In the genomic region with DNA sequence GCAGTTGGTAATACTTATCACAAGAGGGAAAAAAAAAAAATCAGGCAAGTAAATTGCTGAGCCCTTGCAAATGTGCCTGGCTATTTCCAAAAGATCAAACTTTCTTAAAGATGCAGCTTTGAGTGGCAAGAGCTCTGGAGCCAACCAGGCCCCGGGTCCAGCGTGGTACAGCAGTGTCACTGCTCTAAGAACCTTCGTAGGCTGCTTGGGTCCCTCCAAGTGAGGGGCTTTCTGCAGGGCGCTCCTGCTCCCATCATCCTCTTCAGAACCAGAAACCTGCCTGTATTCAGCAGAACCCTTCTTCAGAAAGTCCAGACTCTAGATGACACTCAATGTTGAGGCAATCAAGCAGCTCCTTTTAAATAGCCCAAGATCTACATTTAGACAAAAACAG, we compare ENCODE assay signal across 8 mouse cellular contexts. TPM values are rescaled to one million over a fixed set of nuclear protein-coding genes. Genes with fewer than 3 reads are reported as not detected.
DNase-seq lines count a peak whose midpoint lies in the region; ATAC-seq and TF ChIP-seq lines count a peak whose summit lies in the region.
"Had no signal": no experiment of that assay in that cellular context is flagged by ENCODE, and none has a peak within 500 bp of the region (broad histone marks: within the 10 kb centered on the region; RNA-seq: fewer than 3 reads in every experiment).

No protein-coding gene starts in this region.

- no peak for TF ChIP-seq CTCF in forebrain, postnatal 0 days (IDR thresholded peaks at IDR 0.05; ENCODE audit: low read depth)
- TF ChIP-seq CTCF in stomach, postnatal 0 days (IDR thresholded peaks at IDR 0.05; ENCODE audit: low read depth): no peak

- no peak overlapping the region for H3K9ac ChIP-seq in lung, embryonic 16.5 days (ENCODE audit: low read length)
- peak overlapping the region; percentile 47; the same call in 1 of the 2 replicates for H3K9ac ChIP-seq in forebrain, postnatal 0 days
- H3K9ac ChIP-seq in liver, embryonic 13.5 days: no peak overlapping the region
- H3K9ac ChIP-seq in stomach, postnatal 0 days (ENCODE audit: low read length): no peak overlapping the region

- no peak overlapping the region for H3K27ac ChIP-seq in lung, embryonic 16.5 days (ENCODE audit: low read length)
- no peak overlapping the region for H3K27ac ChIP-seq in forebrain, postnatal 0 days (ENCODE audit: low read depth, low read length)
- H3K27ac ChIP-seq in liver, embryonic 13.5 days: no peak overlapping the region
- no peak overlapping the region for H3K27ac ChIP-seq in stomach, postnatal 0 days (replicated peaks)

- 0 out of 2 replicates have a peak, but pooled peaks cover 4% of the 10 kb centered on the region for H3K4me1 ChIP-seq in lung, embryonic 16.5 days (replicated peaks; ENCODE audit: control insufficient read depth, insufficient read depth, low read length)
- 0 out of 2 replicates have a peak, but pooled peaks cover 5% of the 10 kb centered on the region for H3K4me1 ChIP-seq in forebrain, postnatal 0 days (ENCODE audit: insufficient read depth)
- peaks cover 22% of the 10 kb centered on the region for H3K4me1 ChIP-seq in liver, embryonic 13.5 days (replicated peaks)
- 0 out of 2 replicates have a peak, but pooled peaks cover 2% of the 10 kb centered on the region for H3K4me1 ChIP-seq in stomach, postnatal 0 days (replicated peaks; ENCODE audit: control insufficient read depth, insufficient read depth)

- no peaks in the 10 kb centered on the region for H3K36me3 ChIP-seq in lung, embryonic 16.5 days (ENCODE audit: control insufficient read depth, insufficient read depth, low read length)
- H3K36me3 ChIP-seq in forebrain, postnatal 0 days (ENCODE audit: insufficient read depth): no peaks in the 10 kb centered on the region
- H3K36me3 ChIP-seq in liver, embryonic 13.5 days: no peaks in the 10 kb centered on the region
- no peaks in the 10 kb centered on the region for H3K36me3 ChIP-seq in stomach, postnatal 0 days (ENCODE audit: control insufficient read depth, insufficient read depth, low read length)

- DNase-seq in lung, postnatal 36 days: no peak
- no peak for DNase-seq in forebrain, postnatal 0 days
- DNase-seq in liver, embryonic 13.5 days: no peak
- DNase-seq in stomach, postnatal 0 days (ENCODE audit: low spot score): no peak
- no peak for DNase-seq in right cerebral cortex, postnatal 14 days
- DNase-seq in adrenal gland, postnatal 36 days: no peak
- DNase-seq: cerebellum, adult 11 months had no signal

- H3K27me3 ChIP-seq in lung, embryonic 16.5 days (ENCODE audit: control insufficient read depth, insufficient read depth, low read depth, low read length): peaks cover 45% of the 10 kb centered on the region
- peaks cover 21% of the 10 kb centered on the region for H3K27me3 ChIP-seq in forebrain, postnatal 0 days (ENCODE audit: insufficient read depth, low read length)
- peaks cover 78% of the 10 kb centered on the region for H3K27me3 ChIP-seq in liver, embryonic 13.5 days
- H3K27me3 ChIP-seq in stomach, postnatal 0 days (ENCODE audit: control insufficient read depth, insufficient read depth, low read length): no peaks in the 10 kb centered on the region; the same call in 1 of the 2 replicates

- no peak for ATAC-seq in lung, embryonic 16.5 days (ENCODE audit: low read depth)
- ATAC-seq in forebrain, postnatal 0 days: 0 out of 2 replicates have a peak, but pooled peaks have one; percentile 14
- ATAC-seq in liver, embryonic 13.5 days (ENCODE audit: low read depth): no peak
- no peak for ATAC-seq in stomach, postnatal 0 days (ENCODE audit: low FRiP score, low TSS enrichment)

- 26% methylated on average over 4 of the region's 4 CpGs for WGBS in lung, embryonic 16.5 days
- WGBS in forebrain, postnatal 0 days: 17% methylated on average over 4 of the region's 4 CpGs
- WGBS in liver, embryonic 13.5 days (ENCODE audit: insufficient replicate concordance): 23% methylated on average over 4 of the region's 4 CpGs
- 32% methylated on average over 4 of the region's 4 CpGs for WGBS in stomach, postnatal 0 days

- TF ChIP-seq EP300 in stomach, postnatal 0 days (optimal IDR thresholded peaks at IDR 0.05): no peak

- H3K4me2 ChIP-seq in lung, embryonic 16.5 days (ENCODE audit: low read depth, low read length): peak overlapping the region; percentile 85
- H3K4me2 ChIP-seq in forebrain, postnatal 0 days (ENCODE audit: low read depth): peak overlapping the region; percentile 98
- peak overlapping the region; percentile 53; the same call in 1 of the 2 replicates for H3K4me2 ChIP-seq in liver, embryonic 13.5 days
- peak overlapping the region; percentile 71 for H3K4me2 ChIP-seq in stomach, postnatal 0 days (replicated peaks; ENCODE audit: low read depth)

- H3K9me3 ChIP-seq in lung, embryonic 16.5 days (ENCODE audit: control insufficient read depth, low read length): no peaks in the 10 kb centered on the region
- no peaks in the 10 kb centered on the region for H3K9me3 ChIP-seq in forebrain, postnatal 0 days (ENCODE audit: low read length)
- no peaks in the 10 kb centered on the region for H3K9me3 ChIP-seq in liver, embryonic 13.5 days (replicated peaks)
- H3K9me3 ChIP-seq in stomach, postnatal 0 days (ENCODE audit: control insufficient read depth, low read length): no peaks in the 10 kb centered on the region

- H3K4me3 ChIP-seq in lung, embryonic 16.5 days (ENCODE audit: low read length): peak overlapping the region; percentile 53
- H3K4me3 ChIP-seq in forebrain, postnatal 0 days (ENCODE audit: low read depth, low read length): peak overlapping the region; percentile 47
- H3K4me3 ChIP-seq in liver, embryonic 13.5 days (replicated peaks): 0 out of 2 replicates have a peak overlapping the region, but pooled peaks have one; percentile 41
- H3K4me3 ChIP-seq in stomach, postnatal 0 days (ENCODE audit: low read depth, low read length): peak overlapping the region; percentile 48

RNA-seq across cellular contexts. Expression of gene Alkal2, which starts 0.5 kb away (rescaled TPM):
- 0.25 and 0.26 TPM in 2 replicates for polyA plus RNA-seq in lung, embryonic 16.5 days (2015; fragmentation: Nextera tagmentation; extraction: Ambion mirVana)
- 3.0 and 3.9 TPM in 2 replicates for total RNA-seq in forebrain, postnatal 0 days (2014; rRNA removed)
- 1.4 and 2.1 TPM in 2 replicates for polyA plus RNA-seq in forebrain, postnatal 0 days (2015; fragmentation: Nextera tagmentation; extraction: Ambion mirVana)
- polyA plus RNA-seq in liver, embryonic 13.5 days (2015; fragmentation: Nextera tagmentation; extraction: Ambion mirVana): 0.09 TPM in 1 of 2 replicates, not detected in the other
- polyA plus RNA-seq in stomach, postnatal 0 days (2015; fragmentation: Nextera tagmentation; extraction: Ambion mirVana): 5.2 and 6.2 TPM in 2 replicates
- 1 to 10 TPM in 1 of 2 experiments, under 1 TPM in 1; 0.16 to 1.3 TPM for total RNA-seq in adrenal gland, postnatal 36 days (2021)

RNA-seq across cellular contexts. Expression of gene Acp1, which starts 27.8 kb away (rescaled TPM):
- 160 and 162 TPM in 2 replicates for polyA plus RNA-seq in lung, embryonic 16.5 days (2015; fragmentation: Nextera tagmentation; extraction: Ambion mirVana)
- total RNA-seq in forebrain, postnatal 0 days (2014; rRNA removed): 49.6 and 61.9 TPM in 2 replicates
- polyA plus RNA-seq in forebrain, postnatal 0 days (2015; fragmentation: Nextera tagmentation; extraction: Ambion mirVana): 130 and 141 TPM in 2 replicates
- 351 and 380 TPM in 2 replicates for polyA plus RNA-seq in liver, embryonic 13.5 days (2015; fragmentation: Nextera tagmentation; extraction: Ambion mirVana)
- polyA plus RNA-seq in stomach, postnatal 0 days (2015; fragmentation: Nextera tagmentation; extraction: Ambion mirVana): 103 and 113 TPM in 2 replicates
- 10 to 100 TPM; 51.9 to 62.8 TPM for total RNA-seq in adrenal gland, postnatal 36 days (2021)

RNA-seq across cellular contexts. Expression of gene Sh3yl1, which starts 27.9 kb away (rescaled TPM):
- 12.2 and 14.8 TPM in 2 replicates for polyA plus RNA-seq in lung, embryonic 16.5 days (2015; fragmentation: Nextera tagmentation; extraction: Ambion mirVana)
- 25.1 and 25.5 TPM in 2 replicates for total RNA-seq in forebrain, postnatal 0 days (2014; rRNA removed)
- polyA plus RNA-seq in forebrain, postnatal 0 days (2015; fragmentation: Nextera tagmentation; extraction: Ambion mirVana): 48.8 and 54.3 TPM in 2 replicates
- polyA plus RNA-seq in liver, embryonic 13.5 days (2015; fragmentation: Nextera tagmentation; extraction: Ambion mirVana): 33.6 and 41.1 TPM in 2 replicates
- polyA plus RNA-seq in stomach, postnatal 0 days (2015; fragmentation: Nextera tagmentation; extraction: Ambion mirVana): 49.7 and 51.2 TPM in 2 replicates
- total RNA-seq in adrenal gland, postnatal 36 days (2021): 1 to 10 TPM; 2.5 to 3.5 TPM
